Mouse (Mus musculus): ENCODE data around the gene Mpped1. TPM values are rescaled to one million over a fixed set of nuclear protein-coding genes. Genes with fewer than 3 reads are reported as not detected.

Mpped1 gene
- polyA plus RNA-seq, 2 experiments, result 0.02 TPM; not detected in 1

GRCm38 (mm10) chr15:83892871-83893270 lies 113.6 kb downstream of the Mpped1 start:
- DNase-seq (ENCODE audit: low read depth in 3 of 3, low spot score in 3 of 3) (no peak), ATAC-seq (ENCODE audit: insufficient read depth) (no peak)
- WGBS (ENCODE audit: insufficient replicate concordance), result 72% methylated on average over 15 of the region's 15 CpGs
- Histone ChIP-seq H3K4me3 (ENCODE audit: insufficient read depth in 1 of 2, low read depth in 2 of 2, low read length in 2 of 2) (no peak overlapping the region), H3K9ac (replicated peaks) (no peak overlapping the region), H3K36me3 (replicated peaks; ENCODE audit: control insufficient read depth, insufficient read depth, low read depth) (no peaks in the 10 kb centered on the region), H3K9me3 (ENCODE audit: control insufficient read depth, low read length) (no peaks in the 10 kb centered on the region), H3K4me1 (replicated peaks; ENCODE audit: control insufficient read depth in 2 of 2, insufficient read depth in 2 of 2, low read length in 1 of 2) (no peaks in the 10 kb centered on the region), H3K4me2 (ENCODE audit: low read depth) (no peak overlapping the region), H3K27ac (no peak overlapping the region), H3K27me3 (ENCODE audit: control insufficient read depth, insufficient read depth, low read length) (no peaks in the 10 kb centered on the region)
- TF ChIP-seq EP300 (IDR thresholded peaks at IDR 0.05; ENCODE audit: low read depth) (no peak), CTCF (IDR thresholded peaks at IDR 0.05; ENCODE audit: low read depth) (no peak)

- DNase-seq (ENCODE audit: low read depth in 3 of 3, low spot score in 3 of 3) (no peak), ATAC-seq (ENCODE audit: insufficient read depth) (no peak)
- Histone ChIP-seq H3K9me3 (ENCODE audit: control insufficient read depth, low read length) (no peaks in the 10 kb centered on the region), H3K36me3 (replicated peaks; ENCODE audit: control insufficient read depth, insufficient read depth, low read depth) (no peaks in the 10 kb centered on the region), H3K27ac (no peak overlapping the region), H3K4me3 (ENCODE audit: insufficient read depth in 1 of 2, low read depth in 2 of 2, low read length in 2 of 2) (no peak overlapping the region), H3K4me1 (replicated peaks; ENCODE audit: control insufficient read depth in 2 of 2, insufficient read depth in 2 of 2, low read length in 1 of 2) (no peaks in the 10 kb centered on the region), H3K9ac (replicated peaks) (no peak overlapping the region), H3K27me3 (ENCODE audit: control insufficient read depth, insufficient read depth, low read length) (no peaks in the 10 kb centered on the region), H3K4me2 (ENCODE audit: low read depth) (no peak overlapping the region)
- WGBS (ENCODE audit: insufficient replicate concordance), result 57% methylated on average over 7 of the region's 7 CpGs
- TF ChIP-seq EP300 (IDR thresholded peaks at IDR 0.05; ENCODE audit: low read depth) (no peak), CTCF (IDR thresholded peaks at IDR 0.05; ENCODE audit: low read depth) (no peak)
Observed at GRCm38 (mm10) chr15:83894261-83894660, 115.0 kb downstream of the Mpped1 start.

DNA sequence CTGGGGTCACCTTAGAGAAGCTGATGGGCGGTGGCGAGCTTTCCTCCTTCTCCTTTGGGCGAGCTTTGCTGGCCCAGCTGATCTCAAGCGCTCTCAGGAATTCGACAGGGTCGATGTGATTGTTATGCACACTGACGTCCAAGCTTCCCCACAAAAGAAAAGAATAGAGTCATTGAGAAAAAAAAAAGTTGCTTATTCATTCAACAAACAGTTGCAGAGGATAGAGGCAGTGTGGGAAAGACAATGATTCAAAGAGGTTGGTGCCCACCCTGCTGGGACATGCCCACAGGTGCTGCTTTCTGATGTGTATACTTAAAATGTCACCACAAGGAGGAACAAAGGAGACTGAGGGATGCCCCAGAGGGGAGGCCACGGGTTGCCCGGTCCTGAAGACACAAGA lies 116.7 kb downstream of the Mpped1 start:
- TF ChIP-seq CTCF (IDR thresholded peaks at IDR 0.05; ENCODE audit: low read depth) (no peak), EP300 (IDR thresholded peaks at IDR 0.05; ENCODE audit: low read depth) (no peak)
- no peaks in the 10 kb centered on the region for H3K27me3 ChIP-seq (ENCODE audit: control insufficient read depth, insufficient read depth, low read length)
- 31% methylated on average over 9 of the region's 9 CpGs for whole genome bisulfite sequencing (ENCODE audit: insufficient replicate concordance)
- no peak overlapping the region for H3K4me3 ChIP-seq (ENCODE audit: insufficient read depth in 1 of 2, low read depth in 2 of 2, low read length in 2 of 2)
- no peaks in the 10 kb centered on the region for H3K9me3 ChIP-seq (ENCODE audit: control insufficient read depth, low read length)
- DNase-seq (ENCODE audit: low read depth in 3 of 3, low spot score in 3 of 3) (no peak), ATAC-seq (ENCODE audit: insufficient read depth) (no peak)
- no peaks in the 10 kb centered on the region for H3K36me3 ChIP-seq (replicated peaks; ENCODE audit: control insufficient read depth, insufficient read depth, low read depth)
- no peak overlapping the region for H3K27ac ChIP-seq
- no peak overlapping the region for H3K9ac ChIP-seq (replicated peaks)
- H3K4me2 ChIP-seq (ENCODE audit: low read depth), result no peak overlapping the region
- H3K4me1 ChIP-seq (replicated peaks; ENCODE audit: control insufficient read depth in 2 of 2, insufficient read depth in 2 of 2, low read length in 1 of 2), result no peaks in the 10 kb centered on the region

- Histone ChIP-seq H3K27me3 (ENCODE audit: control insufficient read depth, insufficient read depth, low read length) (no peaks in the 10 kb centered on the region), H3K27ac (no peak overlapping the region), H3K4me2 (ENCODE audit: low read depth) (no peak overlapping the region), H3K4me1 (replicated peaks; ENCODE audit: control insufficient read depth in 2 of 2, insufficient read depth in 2 of 2, low read length in 1 of 2) (no peaks in the 10 kb centered on the region), H3K4me3 (ENCODE audit: insufficient read depth in 1 of 2, low read depth in 2 of 2, low read length in 2 of 2) (no peak overlapping the region), H3K9ac (replicated peaks) (no peak overlapping the region), H3K36me3 (replicated peaks; ENCODE audit: control insufficient read depth, insufficient read depth, low read depth) (no peaks in the 10 kb centered on the region), H3K9me3 (ENCODE audit: control insufficient read depth, low read length) (no peaks in the 10 kb centered on the region)
- 47% methylated on average over 9 of the region's 9 CpGs for WGBS (ENCODE audit: insufficient replicate concordance)
- TF ChIP-seq CTCF (IDR thresholded peaks at IDR 0.05; ENCODE audit: low read depth) (no peak), EP300 (IDR thresholded peaks at IDR 0.05; ENCODE audit: low read depth) (no peak)
- no peak for DNase-seq (ENCODE audit: low read depth in 3 of 3, low spot score in 3 of 3)
- no peak for ATAC-seq (ENCODE audit: insufficient read depth)
Observed at GRCm38 (mm10) chr15:83897286-83897685, 118.0 kb downstream of the Mpped1 start.

GRCm38 (mm10) chr15:83906472-83906871 lies 127.2 kb downstream of the Mpped1 start:
- WGBS (ENCODE audit: insufficient replicate concordance), result 78% methylated on average over 13 of the region's 13 CpGs
- no peak for DNase-seq (ENCODE audit: low read depth in 3 of 3, low spot score in 3 of 3)
- TF ChIP-seq EP300 (IDR thresholded peaks at IDR 0.05; ENCODE audit: low read depth) (no peak), CTCF (IDR thresholded peaks at IDR 0.05; ENCODE audit: low read depth) (no peak)

More at GRCm38 (mm10) chr15:83906472-83906871, 127.2 kb downstream of the Mpped1 start:
- Histone ChIP-seq H3K27me3 (ENCODE audit: control insufficient read depth, insufficient read depth, low read length) (no peaks in the 10 kb centered on the region), H3K4me2 (ENCODE audit: low read depth) (no peak overlapping the region), H3K9ac (replicated peaks) (no peak overlapping the region), H3K4me3 (ENCODE audit: insufficient read depth in 1 of 2, low read depth in 2 of 2, low read length in 2 of 2) (no peak overlapping the region), H3K36me3 (replicated peaks; ENCODE audit: control insufficient read depth, insufficient read depth, low read depth) (no peaks in the 10 kb centered on the region), H3K9me3 (ENCODE audit: control insufficient read depth, low read length) (no peaks in the 10 kb centered on the region), H3K4me1 (replicated peaks; ENCODE audit: control insufficient read depth in 2 of 2, insufficient read depth in 2 of 2, low read length in 1 of 2) (no peaks in the 10 kb centered on the region), H3K27ac (no peak overlapping the region)
- ATAC-seq (ENCODE audit: insufficient read depth), result no peak

Other genes with a start within 250 kb of the Mpped1 start
- 98.4 and 108 TPM in 2 replicates for gene Tspo, start 215.9 kb upstream of the Mpped1 start, polyA plus RNA-seq (2012; rRNA removed)
- gene Tspo, start 215.9 kb upstream of the Mpped1 start, polyA plus RNA-seq (2014; fragmentation: Nextera tagmentation; extraction: Ambion mirVana), result 243 and 246 TPM in 2 replicates
- 9.8 and 10.9 TPM in 2 replicates for gene Mcat, start 215.7 kb upstream of the Mpped1 start, polyA plus RNA-seq (2012; rRNA removed)
- 15.5 and 17.7 TPM in 2 replicates for gene Mcat, start 215.7 kb upstream of the Mpped1 start, polyA plus RNA-seq (2014; fragmentation: Nextera tagmentation; extraction: Ambion mirVana)
- gene Ttll12, start 184.3 kb upstream of the Mpped1 start, polyA plus RNA-seq (2012; rRNA removed), result 29.9 and 32.5 TPM in 2 replicates
- 36.2 and 43.7 TPM in 2 replicates for gene Ttll12, start 184.3 kb upstream of the Mpped1 start, polyA plus RNA-seq (2014; fragmentation: Nextera tagmentation; extraction: Ambion mirVana)
- 0.09 and 0.10 TPM in 2 replicates for gene Scube1, start 54.4 kb upstream of the Mpped1 start, polyA plus RNA-seq (2012; rRNA removed)
- 0.10 TPM in 1 of 2 replicates, not detected in the other for gene Scube1, start 54.4 kb upstream of the Mpped1 start, polyA plus RNA-seq (2014; fragmentation: Nextera tagmentation; extraction: Ambion mirVana)

Data from liver, embryonic 14.5 days (tissue).